Mouse (Mus musculus): Measurements from ENCODE around the gene Grem2. TPM values are rescaled to one million over a fixed set of nuclear protein-coding genes. Genes with fewer than 3 reads are reported as not detected.
A peak's percentile ranks its signal among the peaks of the same experiment; 100 is the strongest.

Gene Grem2
- total RNA-seq (2021) = 10 to 100 TPM; 13.0 to 14.8 TPM

DNA sequence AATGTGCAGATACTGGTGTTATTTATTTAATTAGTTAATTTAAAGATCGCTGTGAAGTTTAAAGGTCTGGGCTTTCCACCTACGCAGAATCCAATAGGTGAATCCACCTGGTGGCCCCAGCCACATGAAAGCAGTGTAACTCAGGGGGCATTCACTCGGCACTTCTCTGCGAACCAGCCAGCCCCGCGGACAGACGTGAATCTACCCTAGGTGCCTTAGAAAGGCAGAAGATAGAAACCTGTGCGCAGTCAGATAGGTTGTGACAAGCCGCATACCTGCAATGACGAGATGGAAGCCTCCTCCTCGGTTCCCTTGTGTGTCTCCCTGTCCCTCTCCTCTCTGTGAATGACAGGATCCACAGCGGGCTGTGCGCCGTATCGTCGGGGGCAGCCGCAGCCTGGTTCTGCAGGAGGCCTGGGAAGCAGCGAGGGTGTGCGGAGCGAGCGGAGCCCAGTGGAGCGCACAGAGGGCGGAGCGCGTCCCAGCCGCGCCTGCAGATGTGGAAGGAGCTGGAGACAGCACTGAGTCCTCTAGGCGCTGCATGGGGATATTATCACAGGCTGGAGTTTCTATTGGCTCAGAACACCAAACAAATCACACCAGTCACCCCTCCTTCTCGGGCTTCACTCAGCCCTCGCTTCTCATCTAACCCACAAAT is at the start of gene Grem2:
TSS of gene Grem2 (minus strand) at position 522 of the 658 bp plus-strand sequence.
- peak; percentile 46 to 47 for DNase-seq (ENCODE audit: extremely low spot score in 1 of 2, low spot score in 1 of 2)

DNA sequence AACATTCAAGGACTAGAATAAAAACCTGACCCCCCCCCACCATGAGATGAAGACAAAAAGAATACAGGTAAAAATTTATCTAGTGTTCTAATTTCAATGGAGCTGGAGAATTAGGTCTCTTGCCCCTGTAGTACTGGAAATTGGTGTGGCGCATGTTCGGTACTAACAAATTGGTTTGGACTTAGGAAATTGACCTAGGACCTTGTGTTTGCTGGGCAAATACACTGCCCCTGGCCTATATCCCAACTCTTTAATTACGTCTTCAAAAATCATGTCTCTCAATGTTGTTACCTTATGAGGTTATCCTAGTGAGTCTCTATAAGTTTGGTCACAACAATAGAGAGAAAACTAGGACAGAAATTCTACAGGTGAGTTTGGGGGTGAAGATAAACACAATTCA is 38.2 kb upstream of the Grem2 start:
- no peak for DNase-seq (ENCODE audit: extremely low spot score in 1 of 2, low spot score in 1 of 2)

DNA sequence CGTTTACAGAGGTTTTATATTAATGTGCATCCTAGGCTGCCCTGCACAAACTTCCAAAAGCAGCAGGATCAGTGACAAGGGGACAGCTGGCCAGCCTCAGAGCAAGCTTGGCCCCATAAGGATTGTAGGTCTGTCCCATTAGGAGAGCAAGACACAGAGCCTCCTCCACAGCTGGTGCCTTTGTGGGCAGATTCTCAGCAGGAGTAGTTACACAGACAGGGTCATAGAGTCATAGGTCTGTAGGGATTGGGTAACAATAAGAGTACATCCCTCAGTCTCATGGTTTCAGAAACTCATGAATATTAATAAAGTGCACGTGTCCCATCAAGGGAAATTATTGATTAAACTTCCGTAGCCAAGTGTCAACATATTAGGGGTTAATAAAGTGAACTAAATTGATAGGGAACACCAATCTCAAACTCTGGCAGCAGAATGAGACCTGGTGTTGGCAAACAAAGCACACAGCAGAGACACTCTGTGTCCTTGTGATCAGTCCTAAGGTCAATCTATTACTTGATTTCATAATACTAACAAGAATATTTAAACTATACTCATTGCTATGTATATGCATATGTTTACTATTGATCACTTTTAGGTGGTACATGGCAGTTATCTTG is 9.5 kb upstream of the Grem2 start:
- no peak for DNase-seq (ENCODE audit: extremely low spot score in 1 of 2, low spot score in 1 of 2)

DNA sequence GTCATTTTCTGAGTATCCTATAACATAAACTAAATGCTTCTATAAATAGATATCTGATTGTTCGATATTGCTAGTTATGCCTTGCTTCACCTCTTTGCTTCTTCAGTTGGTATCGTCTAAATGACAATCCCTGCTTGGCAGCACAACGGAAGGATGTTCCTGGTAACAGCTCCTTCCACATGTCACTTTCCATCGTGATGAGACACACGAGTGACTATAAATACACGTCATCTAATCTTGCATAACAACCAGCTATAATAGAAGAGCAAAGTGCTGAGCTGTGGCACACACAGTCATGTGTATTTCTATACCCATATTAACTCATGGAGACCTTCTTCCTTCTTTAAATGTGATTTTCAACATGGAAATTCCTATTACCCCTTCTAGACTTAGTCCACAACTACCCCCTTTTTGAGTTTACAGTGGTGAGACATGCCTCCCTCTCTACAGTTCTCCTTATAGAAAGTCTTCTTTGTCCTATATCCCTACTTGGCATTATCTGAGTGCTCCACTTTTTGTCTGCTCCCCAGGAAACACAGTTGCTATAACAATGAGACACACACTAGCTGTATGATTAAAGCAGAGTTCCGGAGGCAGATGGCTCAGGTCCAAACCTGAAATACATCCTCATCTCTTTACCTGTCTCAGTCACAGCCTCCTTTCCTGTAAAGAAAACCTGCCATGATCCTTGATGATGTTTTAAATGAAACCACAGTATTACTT is 8.0 kb upstream of the Grem2 start:
- DNase-seq (ENCODE audit: extremely low spot score in 1 of 2, low spot score in 1 of 2) = no peak

DNA sequence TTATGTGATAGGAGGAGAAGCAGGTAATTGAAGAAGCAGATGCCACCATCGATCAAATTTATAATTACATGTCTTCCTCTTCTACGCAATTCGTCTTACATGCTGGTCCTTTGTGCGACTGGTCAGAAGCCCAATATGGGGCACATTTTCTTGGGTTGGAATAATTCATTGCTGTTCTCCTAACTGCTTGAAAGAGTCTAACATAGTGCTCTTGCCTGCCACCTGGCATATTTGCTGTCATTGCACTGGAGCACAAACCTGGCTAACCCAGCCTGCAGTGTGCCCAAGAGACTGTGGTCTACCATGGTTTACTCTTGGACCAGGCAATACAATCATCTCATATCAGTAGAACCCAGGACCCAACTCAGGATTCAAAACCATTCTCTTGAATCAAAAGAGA is 2.7 kb downstream of the Grem2 start:
- no peak for DNase-seq (ENCODE audit: extremely low spot score in 1 of 2, low spot score in 1 of 2)

DNA sequence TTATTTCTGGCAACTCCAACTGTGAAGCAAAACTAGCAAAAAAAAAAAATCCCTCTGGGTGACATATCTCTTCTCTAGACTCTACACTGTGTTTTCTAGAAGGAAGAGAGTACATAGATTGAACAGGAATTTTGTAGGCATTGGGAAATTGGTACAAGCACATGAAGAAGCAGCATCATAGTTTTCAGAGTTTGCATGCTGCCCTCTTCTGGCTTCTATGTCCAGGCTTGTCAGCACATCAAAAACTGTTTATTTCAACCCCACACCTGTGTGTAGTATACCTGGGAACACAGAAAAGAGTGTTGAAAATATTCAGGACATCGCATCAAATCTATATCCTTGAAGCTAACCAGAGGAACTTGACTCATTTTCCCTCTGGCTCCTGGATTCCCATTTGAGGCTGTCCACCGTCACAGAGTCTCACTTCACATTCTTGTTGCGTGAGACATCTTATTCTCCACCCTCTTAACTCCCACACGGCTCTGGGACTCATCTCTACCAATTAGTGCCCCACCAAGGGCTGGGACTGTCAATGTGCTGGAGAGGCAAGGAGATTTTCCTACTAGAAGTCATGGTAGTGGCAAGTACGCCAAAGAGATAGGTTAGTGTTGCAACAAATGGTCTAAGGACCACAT is 3.3 kb downstream of the Grem2 start:
- no peak for DNase-seq (ENCODE audit: extremely low spot score in 1 of 2, low spot score in 1 of 2)

DNA sequence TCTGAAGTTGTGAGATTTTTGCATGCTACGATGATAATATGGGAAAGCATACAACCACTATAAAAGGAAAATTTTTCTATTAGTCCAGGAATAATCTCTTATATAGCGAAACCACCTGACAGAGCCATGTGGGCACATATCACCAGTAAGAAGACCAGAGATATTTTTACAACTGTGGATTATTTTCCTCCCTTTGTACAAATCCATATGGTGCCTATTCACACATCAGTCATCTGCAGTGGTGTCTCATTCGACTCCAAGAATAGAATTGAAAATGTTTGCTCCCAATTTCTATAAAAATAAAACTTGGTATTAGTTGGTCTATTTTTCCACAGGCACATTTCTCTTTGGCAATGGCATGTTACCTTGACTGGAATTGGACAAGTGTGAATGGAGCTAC is 11.8 kb downstream of the Grem2 start:
- no peak for DNase-seq (ENCODE audit: extremely low spot score in 1 of 2, low spot score in 1 of 2)

DNA sequence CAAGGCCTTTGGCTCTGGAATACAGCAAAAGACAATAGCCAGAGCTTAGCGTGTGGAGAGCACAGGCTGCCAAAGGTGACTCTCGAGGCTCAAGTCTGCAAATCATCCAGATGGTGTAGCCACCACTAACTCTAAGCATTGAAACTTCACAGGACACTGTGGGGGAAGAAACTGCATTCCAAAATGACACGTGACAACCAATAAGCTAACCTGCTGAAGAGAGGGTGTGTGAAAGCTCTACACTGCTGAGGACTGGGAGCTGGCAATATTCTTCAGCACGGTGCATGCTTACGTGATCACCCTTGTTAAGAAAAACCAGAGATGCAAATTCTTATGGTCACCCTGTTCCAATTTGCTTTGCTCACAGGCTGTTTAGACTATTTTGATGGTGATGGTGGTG is 13.4 kb downstream of the Grem2 start:
- DNase-seq (ENCODE audit: extremely low spot score in 1 of 2, low spot score in 1 of 2) = no peak

DNA sequence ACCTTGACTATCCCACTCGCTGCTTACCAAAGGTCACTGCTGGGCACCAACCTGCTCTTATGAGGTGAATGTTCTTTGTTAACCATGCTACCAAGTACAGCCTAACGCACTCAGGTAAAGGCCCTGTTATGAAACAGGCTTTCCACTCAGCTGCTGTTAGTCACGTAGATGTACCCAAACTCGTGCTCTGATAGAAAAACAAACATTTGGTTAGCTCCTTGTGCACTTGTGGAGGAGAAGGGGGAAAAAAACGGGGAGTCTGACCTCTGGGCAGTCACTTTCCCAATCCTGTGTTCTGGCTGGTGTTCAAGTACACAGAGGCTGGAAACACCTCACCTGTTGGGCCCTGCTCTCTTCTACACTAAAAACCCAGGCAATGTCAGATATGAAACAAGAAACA is 14.0 kb downstream of the Grem2 start:
- no peak for DNase-seq (ENCODE audit: extremely low spot score in 1 of 2, low spot score in 1 of 2)

DNA sequence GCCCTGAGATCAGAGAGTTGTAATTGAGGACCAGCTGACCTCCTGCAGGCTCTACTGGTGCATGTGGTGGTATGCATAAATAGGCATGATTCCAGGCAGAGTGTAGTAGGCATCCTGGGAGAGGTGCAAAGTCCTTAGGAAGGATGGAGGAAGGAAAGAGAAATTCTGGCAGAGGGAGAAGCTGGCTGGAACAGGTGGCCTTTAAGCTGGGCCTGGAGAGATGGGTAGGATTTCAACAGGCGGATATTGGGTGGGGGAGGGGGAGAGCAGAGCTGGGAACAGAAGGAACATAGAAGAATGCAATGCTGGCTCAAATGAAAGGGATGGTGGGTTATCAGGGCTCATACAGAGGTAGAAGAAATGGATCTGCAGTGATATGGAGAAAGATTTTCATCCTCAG is 18.9 kb downstream of the Grem2 start:
- no peak for DNase-seq (ENCODE audit: extremely low spot score in 1 of 2, low spot score in 1 of 2)

DNA sequence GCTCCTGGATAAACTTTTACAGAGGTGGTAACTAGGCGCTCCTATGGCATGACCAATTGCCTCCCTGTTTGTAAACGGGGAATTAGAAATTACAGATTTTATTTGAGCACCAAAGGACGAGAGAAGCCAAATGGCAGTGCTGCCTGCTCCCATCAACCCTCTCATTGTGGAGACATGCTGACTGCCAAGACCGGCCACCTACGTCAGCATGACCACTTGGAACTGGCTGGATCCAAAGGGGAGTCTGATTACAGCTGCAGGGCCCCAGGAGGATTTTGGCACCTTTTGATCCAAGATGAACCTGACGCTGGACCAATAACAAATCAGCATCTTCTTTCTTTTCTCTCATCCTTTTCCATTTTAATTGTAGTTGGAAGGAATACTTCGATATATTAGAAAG is 29.1 kb downstream of the Grem2 start:
- no peak for DNase-seq (ENCODE audit: extremely low spot score in 1 of 2, low spot score in 1 of 2)

DNA sequence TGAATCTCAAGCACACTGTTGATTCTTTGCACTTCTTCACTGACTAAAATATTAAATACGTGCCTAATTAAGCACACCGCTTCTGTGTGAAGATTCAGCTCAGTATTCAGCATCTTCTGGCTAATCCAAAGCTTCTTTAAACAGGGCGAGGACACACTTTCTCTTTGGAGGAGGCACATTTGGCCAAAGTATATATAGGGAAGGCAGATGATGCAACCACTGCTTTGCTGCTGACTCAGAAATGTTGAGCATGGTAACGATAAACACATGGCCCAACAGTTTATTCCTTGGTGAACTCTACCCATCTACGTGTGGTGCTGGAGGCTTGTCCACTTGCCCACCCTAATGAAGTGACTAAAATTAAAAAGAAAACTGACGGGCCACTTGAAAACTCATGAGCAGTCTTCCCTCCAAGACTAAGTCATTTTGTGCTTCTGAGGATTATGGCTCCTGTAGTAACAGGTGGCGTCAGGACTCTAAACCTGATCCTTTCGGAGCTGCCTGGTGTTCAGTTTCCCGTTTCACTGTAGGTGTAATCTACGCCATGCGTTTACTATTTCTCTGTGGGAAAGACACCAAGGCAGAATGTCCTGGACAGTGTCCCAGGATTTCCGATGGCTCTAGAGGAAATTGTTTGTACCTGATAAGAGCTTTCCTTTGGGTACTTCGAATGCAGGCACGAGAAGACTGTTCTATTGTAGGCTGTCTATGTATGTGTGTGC is 32.8 kb downstream of the Grem2 start:
- DNase-seq (ENCODE audit: extremely low spot score in 1 of 2, low spot score in 1 of 2) = no peak

DNA sequence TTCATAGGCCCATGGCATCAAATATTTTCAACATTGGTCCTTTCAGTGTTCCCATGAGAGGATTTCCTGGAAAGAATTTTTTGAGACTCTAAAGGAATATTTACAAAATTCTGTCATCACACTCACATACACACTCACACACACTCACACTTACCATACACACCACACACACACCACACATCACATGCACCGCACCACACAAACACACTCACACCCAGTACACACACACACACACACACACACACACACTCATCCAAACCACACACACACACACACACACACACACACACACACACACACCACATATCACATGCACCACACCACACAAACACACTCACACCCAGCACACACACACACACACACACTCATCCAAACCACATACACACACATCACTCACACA is 33.5 kb downstream of the Grem2 start:
- no peak for DNase-seq (ENCODE audit: extremely low spot score in 1 of 2, low spot score in 1 of 2)

DNA sequence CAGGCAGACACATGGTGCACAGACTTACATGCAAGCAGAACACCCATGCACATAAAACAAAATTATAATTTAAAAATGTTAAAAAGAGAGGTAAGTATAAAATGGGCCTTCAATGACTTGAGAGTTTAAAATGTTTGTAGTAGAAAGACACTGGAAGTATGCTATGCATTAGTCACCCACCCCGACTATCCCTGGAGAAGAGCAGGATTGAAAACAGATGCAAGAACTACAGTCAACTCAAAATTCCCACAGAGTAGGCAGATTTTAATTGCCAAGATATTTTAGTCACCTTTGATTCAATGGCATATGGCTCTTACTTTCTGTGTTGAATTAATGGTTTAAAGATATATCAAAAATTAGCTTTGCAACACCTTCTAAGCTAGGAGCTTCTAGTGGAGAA is 39.1 kb downstream of the Grem2 start:
- no peak for DNase-seq (ENCODE audit: extremely low spot score in 1 of 2, low spot score in 1 of 2)

DNA sequence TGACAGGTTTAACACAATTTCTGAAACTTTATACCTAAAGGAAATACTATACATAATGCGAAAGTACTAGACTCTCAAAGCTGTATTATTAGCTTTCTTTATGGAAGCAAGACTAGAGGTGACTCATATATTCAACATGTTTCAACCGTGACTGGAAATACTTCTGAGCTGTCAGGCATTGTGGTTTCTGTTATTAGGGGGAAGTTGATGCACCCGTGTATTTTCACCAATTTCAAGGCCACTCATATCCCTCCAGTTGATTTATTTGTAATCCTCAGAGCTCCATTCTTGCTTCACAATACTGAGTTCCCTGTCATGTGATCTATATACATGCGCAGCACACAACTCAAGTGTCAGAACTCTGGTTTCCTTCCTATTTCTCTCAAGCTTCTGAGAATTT is 46.4 kb downstream of the Grem2 start:
- no peak for DNase-seq (ENCODE audit: extremely low spot score in 1 of 2, low spot score in 1 of 2)

DNA sequence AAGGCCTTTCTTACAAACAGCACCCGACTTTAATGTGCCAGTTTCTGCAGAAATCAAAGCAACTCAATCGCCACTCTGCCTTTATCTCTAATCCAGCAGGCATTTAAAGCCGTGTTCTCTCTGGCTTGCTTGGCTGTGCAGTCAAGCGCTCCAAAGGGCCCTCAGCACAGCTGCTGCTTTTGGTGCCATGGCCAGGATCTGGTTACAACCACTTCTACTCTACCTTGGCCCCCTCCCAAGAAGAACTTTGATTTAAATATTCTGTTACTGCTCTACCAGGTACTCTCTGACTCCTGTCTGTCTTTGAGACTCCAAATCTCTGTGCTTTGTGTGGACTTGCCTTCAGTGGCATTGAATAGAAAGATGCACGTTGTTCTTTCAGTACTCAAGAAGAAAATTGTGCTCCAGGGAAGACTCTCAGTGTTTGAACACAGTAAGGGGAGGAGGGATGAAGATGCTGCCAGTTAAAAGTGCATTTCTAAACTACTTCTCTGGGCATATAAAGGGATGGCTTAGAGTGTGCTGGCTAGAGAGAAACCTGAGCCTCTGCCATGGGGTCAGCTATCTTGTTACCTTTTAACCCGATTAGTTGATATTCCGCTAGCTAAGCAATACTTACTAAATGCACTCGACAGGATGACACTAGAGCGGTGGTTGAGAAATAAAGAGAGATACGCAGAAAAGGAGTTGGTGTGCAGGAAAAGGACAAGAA is 61.1 kb downstream of the Grem2 start:
- DNase-seq (ENCODE audit: extremely low spot score in 1 of 2, low spot score in 1 of 2) = no peak

DNA sequence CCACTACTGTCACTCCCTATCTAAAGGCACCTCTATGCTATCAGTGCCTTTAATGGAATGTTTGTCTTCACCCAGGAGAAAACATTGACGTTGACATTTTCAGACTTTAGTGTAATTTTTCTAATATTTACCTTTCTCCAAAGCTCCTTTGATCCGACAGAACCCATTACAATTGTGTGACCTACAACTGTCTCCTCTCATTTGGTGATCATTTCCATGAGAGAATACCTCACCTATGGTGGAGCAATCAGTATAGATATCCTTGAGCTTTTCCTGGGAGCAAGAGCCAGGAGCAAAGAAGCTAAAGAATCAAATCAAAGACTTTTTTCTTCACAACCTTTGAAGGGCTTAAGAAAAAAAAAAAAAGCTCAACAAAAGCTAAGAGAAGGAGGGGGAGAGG is 65.4 kb downstream of the Grem2 start:
- DNase-seq (ENCODE audit: extremely low spot score in 1 of 2, low spot score in 1 of 2) = no peak

DNA sequence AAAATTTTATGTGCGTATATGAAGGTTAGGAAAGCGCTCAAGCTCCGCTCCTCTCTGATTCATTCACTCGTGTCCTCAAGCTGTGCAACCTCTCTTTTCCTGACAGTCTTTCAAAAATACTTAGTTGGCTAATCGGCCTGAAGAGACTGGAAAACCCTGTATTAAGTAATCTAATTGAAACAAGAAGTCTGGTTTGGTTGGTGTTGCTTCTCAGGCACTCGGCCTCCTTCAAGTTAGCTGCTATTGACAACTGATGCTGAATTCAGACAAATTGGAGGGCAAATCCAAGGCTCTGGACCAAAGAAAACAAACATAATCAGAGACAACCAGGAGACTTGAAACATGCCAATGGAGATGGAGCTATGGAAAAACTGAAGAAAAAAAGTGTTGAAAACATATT is 76.8 kb downstream of the Grem2 start:
- no peak for DNase-seq (ENCODE audit: extremely low spot score in 1 of 2, low spot score in 1 of 2)

DNA sequence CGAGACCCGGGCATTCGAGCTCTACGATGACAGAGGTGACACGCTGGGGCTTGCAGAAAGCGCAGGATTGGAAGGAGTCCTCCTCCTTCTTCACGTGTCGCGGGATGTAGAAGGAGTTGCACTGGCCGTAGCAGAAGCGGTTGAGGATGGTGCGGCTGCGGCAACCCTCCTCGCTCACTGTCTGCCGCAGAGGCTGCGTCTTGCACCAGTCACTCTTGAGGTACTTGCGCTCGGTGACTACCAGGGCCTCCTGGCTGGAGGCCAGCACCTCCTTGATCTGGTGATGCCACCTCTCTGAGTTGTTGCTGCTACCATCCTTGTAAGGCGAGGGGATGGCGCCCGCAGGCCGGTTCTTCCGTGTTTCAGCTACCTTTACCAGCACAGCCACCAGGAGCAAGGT is 84.8 kb downstream of the Grem2 start:
- DNase-seq (ENCODE audit: extremely low spot score in 1 of 2, low spot score in 1 of 2) = no peak

DNA sequence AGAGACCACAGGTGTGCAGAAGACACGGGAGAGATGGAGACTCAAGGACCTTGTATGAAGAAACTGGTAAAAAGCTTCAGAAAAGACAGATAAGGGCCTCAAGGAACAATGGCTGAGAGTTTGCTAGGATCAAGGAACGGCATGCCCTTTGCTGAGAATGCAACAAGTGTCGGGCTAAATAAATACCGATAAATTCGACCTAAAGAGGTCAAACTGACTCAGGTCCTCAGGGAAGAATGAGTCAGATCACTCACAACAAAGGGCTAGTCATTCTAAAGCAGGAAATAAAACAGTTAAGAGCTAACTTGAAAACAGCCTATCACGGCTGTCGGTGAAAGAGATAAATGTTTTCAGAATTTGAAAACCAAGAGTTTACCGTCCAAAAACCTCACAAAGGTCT is 95.1 kb downstream of the Grem2 start:
- DNase-seq (ENCODE audit: extremely low spot score in 1 of 2, low spot score in 1 of 2) = no peak
